Mouse (Mus musculus) liver (tissue): ENCODE results near the gene Sec14l1.

Source experiments
- DNase-seq: peaks from one replicate; pipeline ENCODE4 v3.0.0-alpha.2; 2020; ENCODE audit warnings: mixed read lengths

Gene Sec14l1

DNA sequence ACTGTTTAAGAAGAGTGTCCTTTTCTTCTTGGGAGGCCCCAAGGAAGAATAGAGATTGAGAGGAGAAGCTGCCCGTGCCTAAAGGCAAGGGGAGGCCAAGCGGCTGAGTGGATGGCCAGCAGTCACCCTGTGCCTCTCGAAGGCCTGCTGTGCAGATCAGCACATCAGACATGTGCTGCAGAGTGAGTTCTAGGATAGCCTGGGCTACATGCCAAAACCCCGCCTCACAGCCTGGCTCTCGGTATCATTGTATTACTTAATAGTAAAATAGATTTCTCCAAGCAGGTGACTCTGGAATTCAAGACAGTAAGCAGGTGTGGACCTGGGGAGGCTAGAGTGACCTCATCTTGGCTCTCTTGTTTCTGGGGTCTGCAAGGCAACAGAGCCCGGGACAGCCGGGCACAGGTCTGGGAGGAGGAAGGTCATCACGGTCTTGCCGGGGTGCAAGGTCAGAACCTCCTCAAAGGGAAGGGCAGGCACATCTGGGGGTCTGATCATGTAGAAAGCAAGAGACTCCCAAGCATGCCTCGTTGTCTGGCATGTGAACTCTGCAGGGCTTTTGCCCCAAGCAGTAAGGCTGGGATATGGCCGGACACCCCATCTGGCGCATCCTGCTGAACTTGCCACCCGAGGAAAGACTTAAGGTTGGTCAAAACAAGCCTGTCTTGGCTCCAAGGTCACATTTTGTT, 44.4 kb downstream of the Sec14l1 start:
- DNase-seq, result no peak

- DNase-seq, result no peak
Measured at GRCm38 (mm10) chr11:117159946-117160307, 45.0 kb downstream of the Sec14l1 start.

- no peak for DNase-seq
Measured at GRCm38 (mm10) chr11:117160791-117161190, 45.8 kb downstream of the Sec14l1 start.

GRCm38 (mm10) chr11:117161574-117161973, 46.6 kb downstream of the Sec14l1 start:
- no peak for DNase-seq

DNA sequence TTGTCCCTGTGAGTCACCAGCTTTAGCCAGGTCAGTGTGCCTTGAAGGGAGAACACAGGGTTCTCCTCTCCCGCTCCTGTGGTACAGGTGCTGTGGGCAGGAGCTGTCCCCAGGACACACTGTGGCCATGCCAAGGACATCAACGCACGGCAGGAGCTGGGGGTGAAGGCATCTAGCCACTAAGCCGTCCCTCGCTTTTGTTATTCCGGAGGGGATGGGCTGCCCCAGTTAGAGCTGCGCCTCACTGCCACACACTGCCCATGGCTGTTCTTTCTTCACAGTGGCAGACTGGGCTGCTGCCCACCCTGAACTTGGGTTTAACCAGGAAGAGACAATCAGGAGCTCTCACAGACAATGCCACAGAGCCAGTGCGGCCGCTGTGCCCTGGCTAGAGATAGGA, 48.1 kb downstream of the Sec14l1 start:
- no peak for DNase-seq

DNA sequence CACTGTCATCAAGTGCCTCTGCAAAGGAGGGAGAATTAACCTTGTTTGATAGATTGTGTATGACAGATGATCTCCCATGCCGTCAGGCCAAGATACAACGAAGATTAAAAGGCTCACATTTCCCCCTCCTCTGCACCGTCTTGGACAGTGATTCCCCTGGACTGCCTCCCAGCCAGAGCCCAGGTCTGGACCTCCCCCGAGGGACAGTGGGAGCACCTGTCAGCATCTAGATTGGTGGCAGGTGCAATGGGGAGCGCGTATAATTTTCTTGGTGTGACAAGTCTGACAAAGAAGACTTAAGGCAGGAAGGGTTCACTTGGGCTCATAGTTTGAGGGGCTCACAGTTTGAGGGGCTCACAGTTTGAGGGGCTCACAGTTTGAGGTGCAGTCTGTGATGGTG, 48.8 kb downstream of the Sec14l1 start:
- DNase-seq, result no peak

- DNase-seq, result no peak
Measured at GRCm38 (mm10) chr11:117168278-117169087, 53.5 kb downstream of the Sec14l1 start.

- no peak for DNase-seq
Measured at GRCm38 (mm10) chr11:117169088-117169635, 54.2 kb downstream of the Sec14l1 start.

DNA sequence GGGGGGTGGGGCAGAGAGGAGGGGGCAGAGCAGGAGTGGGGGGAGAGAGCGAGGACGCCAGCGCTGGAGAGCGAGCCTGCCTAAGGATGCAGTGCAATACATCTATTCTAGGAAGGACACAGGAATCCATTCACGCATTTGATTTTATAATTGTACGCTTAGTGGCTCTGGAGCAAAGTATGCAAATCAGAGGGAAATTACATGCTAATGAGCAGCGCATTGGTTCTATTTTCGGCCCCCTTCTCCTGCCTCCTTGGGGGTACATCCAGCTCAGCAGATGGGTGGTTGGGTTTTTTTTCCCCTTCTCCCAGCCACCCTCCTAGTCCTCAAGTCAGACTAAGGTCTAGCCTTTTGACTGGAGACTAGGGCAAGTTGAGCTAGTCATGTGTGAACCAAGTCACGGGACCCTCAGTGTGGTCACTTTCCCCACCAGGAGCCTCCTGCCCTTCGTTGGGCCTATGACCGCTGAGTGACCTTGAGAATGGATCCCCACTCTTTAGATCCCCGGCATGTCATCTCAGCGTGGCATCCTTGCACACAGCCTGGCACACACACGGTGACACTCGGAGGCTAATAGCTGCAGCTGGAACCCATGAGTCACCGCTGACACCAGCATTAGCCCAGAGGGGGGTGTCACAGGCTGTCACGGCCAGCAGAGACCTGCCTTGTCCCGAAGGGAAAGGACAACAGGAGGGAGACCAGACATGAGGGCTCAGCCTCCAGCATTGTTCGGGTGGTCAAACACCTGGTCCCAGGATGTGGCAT, 55.0 kb downstream of the Sec14l1 start:
- no peak for DNase-seq

- DNase-seq, result no peak
Measured at GRCm38 (mm10) chr11:117174098-117174892, 59.3 kb downstream of the Sec14l1 start.

DNA sequence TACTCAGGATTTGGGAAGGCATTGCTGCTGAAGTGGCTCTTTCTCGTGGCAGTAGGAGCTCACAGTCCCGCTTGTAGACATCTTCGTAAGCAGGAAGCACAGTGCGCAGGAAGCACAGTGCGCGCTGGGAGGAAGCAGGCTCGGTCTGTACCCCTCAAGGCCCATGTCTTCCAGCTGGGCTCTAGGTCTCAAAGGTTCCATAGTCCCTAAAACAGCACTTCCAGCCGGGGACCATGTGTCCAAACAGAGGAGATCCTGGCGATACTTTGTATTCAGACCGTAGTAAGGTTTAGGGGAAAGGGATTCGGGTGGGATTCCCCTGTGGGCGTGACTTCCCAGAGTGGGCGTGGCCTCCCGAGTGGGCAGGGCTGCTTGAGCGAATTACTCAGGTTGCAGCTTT, 60.0 kb downstream of the Sec14l1 start:
- peak; percentile 42 for DNase-seq

GRCm38 (mm10) chr11:117175472-117175871, 60.5 kb downstream of the Sec14l1 start:
- no peak for DNase-seq

DNA sequence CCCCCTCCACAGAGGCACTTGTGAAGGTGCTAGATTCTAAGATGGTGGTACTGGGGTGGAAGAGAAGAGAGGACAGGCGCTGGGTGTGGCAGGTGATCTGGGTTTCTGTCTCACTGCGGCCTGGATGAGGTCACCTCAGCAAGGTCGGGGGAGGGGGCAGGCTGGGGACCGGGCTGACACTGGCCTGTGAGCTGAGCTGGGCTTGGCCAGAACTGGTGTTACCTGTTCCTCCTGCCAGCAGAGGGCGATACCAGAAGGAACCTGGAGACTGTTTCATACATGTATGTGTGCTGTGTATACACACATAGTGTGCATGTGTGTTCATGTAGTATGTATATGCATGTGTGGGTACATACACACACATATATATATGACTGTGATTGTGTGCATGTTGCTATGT, 61.3 kb downstream of the Sec14l1 start:
- DNase-seq, result peak; percentile 43

- DNase-seq, result no peak
Measured at GRCm38 (mm10) chr11:117176900-117177299, 61.9 kb downstream of the Sec14l1 start.

GRCm38 (mm10) chr11:117177303-117177979, 62.5 kb downstream of the Sec14l1 start:
- DNase-seq, result peak; percentile 85

GRCm38 (mm10) chr11:117179902-117180301, 64.9 kb downstream of the Sec14l1 start:
- peak; percentile 28 for DNase-seq

DNA sequence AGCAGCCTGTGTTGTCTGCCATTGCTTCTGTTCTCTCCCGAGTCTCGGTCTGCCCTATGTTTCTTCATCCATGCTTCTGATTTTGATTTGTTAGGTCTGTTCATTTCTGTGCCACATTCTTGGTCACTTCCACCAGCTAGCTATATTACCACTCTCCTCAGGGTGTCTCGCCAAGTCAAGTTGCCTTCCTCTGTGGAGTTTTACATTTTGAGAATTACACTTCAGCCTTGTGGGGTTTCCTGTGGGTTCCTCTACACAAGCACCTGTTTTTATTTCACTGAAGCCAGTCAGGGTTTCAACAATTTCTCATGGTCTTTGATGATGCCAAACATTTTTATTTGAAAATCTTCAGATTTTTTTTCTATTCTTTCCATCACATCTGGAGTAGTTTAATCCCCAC, 67.8 kb downstream of the Sec14l1 start:
- DNase-seq, result no peak

DNA sequence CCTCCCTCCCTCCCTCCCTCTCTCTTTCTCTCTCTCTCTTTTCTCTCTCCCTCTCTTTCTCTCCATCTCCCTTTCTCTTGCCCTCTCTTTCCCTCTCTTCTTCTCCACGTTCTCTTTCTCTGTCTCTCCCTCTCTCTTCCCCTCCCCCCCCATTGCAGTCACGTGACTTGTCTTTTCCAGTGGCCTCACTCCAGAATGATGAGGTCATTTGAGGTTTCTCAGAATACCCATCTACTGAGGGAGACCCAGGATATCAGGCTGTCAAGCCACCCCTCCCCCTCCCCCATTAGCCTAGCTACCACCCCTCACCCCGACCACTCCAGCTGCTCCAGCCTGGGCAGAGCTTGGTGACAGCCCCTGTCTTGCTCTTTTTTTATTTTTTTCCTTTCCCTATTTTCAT, 68.3 kb downstream of the Sec14l1 start:
- no peak for DNase-seq

- no peak for DNase-seq
Measured at GRCm38 (mm10) chr11:117183841-117184240, 68.9 kb downstream of the Sec14l1 start.

DNA sequence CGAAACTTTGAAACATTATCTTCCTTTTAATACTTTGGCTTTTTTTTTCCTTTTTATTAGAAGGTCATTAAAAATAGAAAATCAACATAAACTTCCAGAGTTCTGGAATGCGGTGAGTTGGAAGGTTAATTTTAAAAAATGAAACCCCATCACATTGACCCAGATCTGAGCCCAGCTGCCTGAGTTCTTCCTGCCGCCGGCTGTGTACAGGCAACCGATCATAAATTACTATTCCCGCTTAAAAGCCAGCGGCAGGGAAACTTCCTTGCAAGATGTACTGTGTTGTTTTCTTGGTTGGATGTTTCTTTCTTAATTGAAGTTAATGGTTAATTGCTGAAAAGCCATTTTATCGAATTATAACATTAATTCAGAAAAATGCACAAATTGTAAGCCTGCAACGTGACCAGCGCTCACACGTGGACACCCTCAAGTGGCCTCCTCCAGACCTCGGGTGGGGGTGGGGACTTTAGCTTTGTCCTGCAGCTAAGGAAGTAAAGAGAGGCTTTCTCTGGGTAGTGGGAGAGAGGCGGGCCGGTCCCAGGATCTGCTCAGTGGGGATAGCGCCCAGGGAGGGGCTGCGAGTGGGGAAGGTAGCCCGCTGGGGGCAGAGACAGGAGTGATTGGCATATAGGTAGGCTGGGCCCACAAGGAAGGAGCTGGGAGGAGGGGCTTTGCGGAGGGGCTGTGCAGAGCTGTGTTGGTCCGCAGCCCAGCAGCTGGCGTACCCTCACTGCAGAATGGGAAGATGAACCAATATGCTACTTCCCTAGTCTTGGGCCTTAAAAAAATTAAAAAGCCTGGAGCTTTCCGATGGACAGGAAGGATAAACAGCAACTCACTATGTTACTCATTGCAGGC, 70.3 kb downstream of the Sec14l1 start:
- DNase-seq, result no peak

DNA sequence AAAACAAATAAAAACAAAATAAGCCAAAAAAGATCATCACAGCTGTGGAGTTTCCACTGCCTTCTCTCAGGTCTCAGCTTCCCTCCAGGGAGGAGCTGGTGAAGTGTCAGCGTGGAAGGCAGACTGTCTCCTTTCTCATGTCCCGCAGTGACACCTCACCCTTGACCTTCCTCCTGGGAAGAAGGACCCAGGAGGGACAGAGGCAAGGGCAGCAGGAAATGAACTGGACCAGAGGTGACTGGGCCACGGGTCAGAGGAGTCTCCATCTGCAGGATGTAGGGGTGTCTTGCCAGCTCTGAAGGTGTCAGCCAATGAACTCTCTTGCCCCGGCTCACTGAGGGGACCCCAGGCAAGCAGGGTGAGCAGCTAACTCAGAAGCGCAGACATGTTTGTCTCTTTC, 76.6 kb downstream of the Sec14l1 start:
- no peak for DNase-seq
